In the genomic region with DNA sequence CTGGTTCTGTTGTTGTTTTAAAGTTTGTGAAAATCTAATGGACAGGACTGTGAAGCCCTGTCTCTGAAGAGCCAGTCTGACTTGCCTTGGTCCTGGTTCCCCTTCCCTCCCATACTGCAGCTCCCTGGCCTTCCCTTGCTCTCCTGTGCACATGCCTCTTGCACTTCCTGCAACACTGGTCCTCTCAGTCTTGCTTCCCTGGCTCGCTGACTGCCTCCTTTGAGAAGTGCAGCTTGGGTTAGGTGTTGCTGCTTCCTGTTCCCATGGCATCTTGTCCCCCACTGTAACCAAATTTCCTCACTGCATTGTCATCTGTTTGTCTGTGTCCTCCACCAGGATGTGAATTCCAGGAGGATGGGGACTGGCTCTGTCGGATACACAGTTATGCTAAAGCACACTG, we compare ENCODE assay signal across 10 mouse cellular contexts. TPM values are rescaled to one million over a fixed set of nuclear protein-coding genes. Genes with fewer than 3 reads are reported as not detected.
DNase-seq lines count a peak whose midpoint lies in the region; ATAC-seq and TF ChIP-seq lines count a peak whose summit lies in the region.
"Had no signal": no experiment of that assay in that cellular context is flagged by ENCODE, and none has a peak within 500 bp of the region (broad histone marks: within the 10 kb centered on the region; RNA-seq: fewer than 3 reads in every experiment).

No protein-coding gene starts in this region.

- no peaks in the 10 kb centered on the region for H3K9me3 ChIP-seq in hindbrain, embryonic 13.5 days
- no peaks in the 10 kb centered on the region for H3K9me3 ChIP-seq in hindbrain, embryonic 10.5 days
- H3K9me3 ChIP-seq in stomach, embryonic 14.5 days (ENCODE audit: control insufficient read depth, low read depth, low read length), result no peaks in the 10 kb centered on the region
- H3K9me3 ChIP-seq in stomach, postnatal 0 days (ENCODE audit: control insufficient read depth, low read length), result no peaks in the 10 kb centered on the region
- H3K9me3 ChIP-seq: limb, embryonic 15.5 days had no signal

- no peak for TF ChIP-seq CTCF in stomach, postnatal 0 days (IDR thresholded peaks at IDR 0.05; ENCODE audit: low read depth)

- H3K27me3 ChIP-seq in hindbrain, embryonic 13.5 days, result no peaks in the 10 kb centered on the region
- H3K27me3 ChIP-seq in hindbrain, embryonic 10.5 days (ENCODE audit: insufficient read depth, poor library complexity, severe bottlenecking), result no peaks in the 10 kb centered on the region
- no peaks in the 10 kb centered on the region for H3K27me3 ChIP-seq in stomach, embryonic 14.5 days (ENCODE audit: control insufficient read depth, insufficient read depth, low read length)
- no peaks in the 10 kb centered on the region for H3K27me3 ChIP-seq in stomach, postnatal 0 days (ENCODE audit: control insufficient read depth, insufficient read depth, low read length)
- H3K27me3 ChIP-seq: limb, embryonic 15.5 days had no signal

- no peak overlapping the region for H3K27ac ChIP-seq in hindbrain, embryonic 13.5 days
- H3K27ac ChIP-seq in hindbrain, embryonic 10.5 days, result no peak overlapping the region
- peak overlapping the region; percentile 6; the same call in 1 of the 2 replicates for H3K27ac ChIP-seq in stomach, embryonic 14.5 days (ENCODE audit: low read length)
- no peak overlapping the region for H3K27ac ChIP-seq in stomach, postnatal 0 days (replicated peaks)
- H3K27ac ChIP-seq: limb, embryonic 15.5 days had no signal

- intact Hi-C loops in left cerebral cortex, postnatal 14 days (cut with DNase I), result loop anchor here (5.0 kb wide), 1 partner anchor 58 kb away; no protein-coding TSS in a partner anchor

- peaks cover 37% of the 10 kb centered on the region for H3K4me1 ChIP-seq in hindbrain, embryonic 13.5 days (replicated peaks)
- peaks cover 29% of the 10 kb centered on the region for H3K4me1 ChIP-seq in hindbrain, embryonic 10.5 days (replicated peaks)
- H3K4me1 ChIP-seq in stomach, embryonic 14.5 days (ENCODE audit: control insufficient read depth, insufficient read depth, low read length), result peaks cover 19% of the 10 kb centered on the region
- H3K4me1 ChIP-seq in stomach, postnatal 0 days (replicated peaks; ENCODE audit: control insufficient read depth, insufficient read depth), result peaks cover 4% of the 10 kb centered on the region; the same call in 1 of the 2 replicates

- H3K36me3 ChIP-seq in hindbrain, embryonic 13.5 days, result no peaks in the 10 kb centered on the region
- no peaks in the 10 kb centered on the region for H3K36me3 ChIP-seq in hindbrain, embryonic 10.5 days
- no peaks in the 10 kb centered on the region for H3K36me3 ChIP-seq in stomach, embryonic 14.5 days (ENCODE audit: control insufficient read depth, insufficient read depth, low read length)
- H3K36me3 ChIP-seq in stomach, postnatal 0 days (ENCODE audit: control insufficient read depth, insufficient read depth, low read length), result no peaks in the 10 kb centered on the region
- H3K36me3 ChIP-seq: limb, embryonic 15.5 days had no signal

- 70% methylated on average over 2 of the region's 2 CpGs for WGBS in hindbrain, embryonic 13.5 days
- 58% methylated on average over 2 of the region's 2 CpGs for WGBS in hindbrain, embryonic 10.5 days
- 46% methylated on average over 2 of the region's 2 CpGs for WGBS in stomach, embryonic 14.5 days
- 51% methylated on average over 2 of the region's 2 CpGs for WGBS in stomach, postnatal 0 days

- H3K4me2 ChIP-seq in hindbrain, embryonic 13.5 days, result peak overlapping the region; percentile 18
- H3K4me2 ChIP-seq in stomach, embryonic 14.5 days (replicated peaks; ENCODE audit: low read depth, low read length), result 0 out of 2 replicates have a peak overlapping the region, but pooled peaks have one; percentile 7
- H3K4me2 ChIP-seq in stomach, postnatal 0 days (replicated peaks; ENCODE audit: low read depth), result no peak overlapping the region
- H3K4me2 ChIP-seq: limb, embryonic 15.5 days had no signal

- DNase-seq in hindbrain, embryonic 10.5 days (ENCODE audit: low spot score), result no peak
- DNase-seq in stomach, postnatal 0 days (ENCODE audit: low spot score), result no peak
- DNase-seq in forelimb bud, embryonic 11.5 days (ENCODE audit: low read depth, low spot score), result peak; percentile 17
- DNase-seq in left cerebral cortex, postnatal 14 days (ENCODE audit: low spot score in 2 of 2), result no peak
- DNase-seq in frontal cortex, postnatal 10 days (ENCODE audit: low spot score in 2 of 2), result no peak
- DNase-seq: cerebellum, adult 11 months; thymus, postnatal 36 days had no signal

- no peak for ATAC-seq in hindbrain, embryonic 13.5 days (ENCODE audit: low FRiP score)
- no peak for ATAC-seq in stomach, embryonic 14.5 days (ENCODE audit: insufficient number of reproducible peaks, insufficient read depth, low FRiP score, low read depth)
- ATAC-seq in stomach, postnatal 0 days (ENCODE audit: low FRiP score, low TSS enrichment), result no peak

- TF ChIP-seq EP300 in stomach, postnatal 0 days (optimal IDR thresholded peaks at IDR 0.05), result no peak

- peak overlapping the region; percentile 44; the same call in 1 of the 2 replicates for H3K9ac ChIP-seq in hindbrain, embryonic 13.5 days
- H3K9ac ChIP-seq in stomach, embryonic 14.5 days (replicated peaks; ENCODE audit: low read depth, low read length), result no peak overlapping the region
- H3K9ac ChIP-seq in stomach, postnatal 0 days (ENCODE audit: low read length), result no peak overlapping the region
- H3K9ac ChIP-seq: limb, embryonic 15.5 days had no signal

- H3K4me3 ChIP-seq in hindbrain, embryonic 13.5 days, result no peak overlapping the region
- no peak overlapping the region for H3K4me3 ChIP-seq in hindbrain, embryonic 10.5 days
- no peak overlapping the region for H3K4me3 ChIP-seq in stomach, embryonic 14.5 days (ENCODE audit: low read depth, low read length)
- no peak overlapping the region for H3K4me3 ChIP-seq in stomach, postnatal 0 days (ENCODE audit: low read depth, low read length)
- H3K4me3 ChIP-seq: limb, embryonic 15.5 days had no signal

RNA-seq across cellular contexts. Expression of gene Pik3ca, which starts 2.5 kb away (rescaled TPM):
- polyA plus RNA-seq in hindbrain, embryonic 13.5 days (2015; fragmentation: Nextera tagmentation; extraction: Ambion mirVana), result 14.2 and 14.7 TPM in 2 replicates
- polyA plus RNA-seq in hindbrain, embryonic 10.5 days (2016; fragmentation: Nextera tagmentation; extraction: Ambion mirVana), result 6.8 and 7.4 TPM in 2 replicates
- polyA plus RNA-seq in stomach, embryonic 14.5 days (2014; fragmentation: Nextera tagmentation; extraction: Ambion mirVana), result 14.4 and 23.1 TPM in 2 replicates
- polyA plus RNA-seq in stomach, postnatal 0 days (2015; fragmentation: Nextera tagmentation; extraction: Ambion mirVana), result 5.8 and 6.4 TPM in 2 replicates
- total RNA-seq in left cerebral cortex, postnatal 14 days (2021), result 10 to 100 TPM; 55.0 to 59.2 TPM

RNA-seq across cellular contexts. Expression of gene Zmat3, which starts 34.1 kb away (rescaled TPM):
- 7.6 and 8.2 TPM in 2 replicates for polyA plus RNA-seq in hindbrain, embryonic 13.5 days (2015; fragmentation: Nextera tagmentation; extraction: Ambion mirVana)
- polyA plus RNA-seq in hindbrain, embryonic 10.5 days (2016; fragmentation: Nextera tagmentation; extraction: Ambion mirVana), result 6.6 and 7.8 TPM in 2 replicates
- 10.1 and 10.6 TPM in 2 replicates for polyA plus RNA-seq in stomach, embryonic 14.5 days (2014; fragmentation: Nextera tagmentation; extraction: Ambion mirVana)
- polyA plus RNA-seq in stomach, postnatal 0 days (2015; fragmentation: Nextera tagmentation; extraction: Ambion mirVana), result 3.8 and 4.4 TPM in 2 replicates
- total RNA-seq in left cerebral cortex, postnatal 14 days (2021), result 100 to 1,000 TPM; 104 to 117 TPM
